Mouse (Mus musculus) CH12.LX (cell line): ENCODE results near the gene 1700123O20Rik.
A peak's percentile ranks its signal among the peaks of the same experiment; 100 is the strongest.

Experiments
- CTCF ChIP-seq, 2 experiments: IDR thresholded peaks in 1 of 2; conservative IDR thresholded peaks in 1 of 2; 2 replicates each; pipeline ENCODE4 v1.5.1; 2011 to 2012; ENCODE audit warnings: low read depth in 2 of 2, low read length in 2 of 2, improper control_type of control experiment in 1 of 2, inconsistent platforms in 1 of 2, mild to moderate bottlenecking in 1 of 2, moderate library complexity in 1 of 2
- E2F4 ChIP-seq: IDR thresholded peaks from 2 replicates; pipeline ENCODE4 v1.6.1; 2011; ENCODE audit warnings: low read depth, low read length, improper control_type of control experiment; ENCODE audit not compliant: insufficient replicate concordance
- ELF1 ChIP-seq: IDR thresholded peaks from 2 replicates; pipeline ENCODE4 v1.6.1; 2014; ENCODE audit warnings: low read depth, mild to moderate bottlenecking, inconsistent platforms, low read length, improper control_type of control experiment
- EP300 ChIP-seq: IDR thresholded peaks from 2 replicates; pipeline ENCODE4 v1.6.1; 2011; ENCODE audit warnings: low read length, improper control_type of control experiment
- GABPA ChIP-seq: IDR thresholded peaks from 2 replicates; pipeline ENCODE4 v1.6.1; 2012; ENCODE audit warnings: low read depth, low read length, improper control_type of control experiment, inconsistent platforms; ENCODE audit not compliant: insufficient replicate concordance
- MXI1 ChIP-seq: IDR thresholded peaks from 2 replicates; pipeline ENCODE4 v1.6.1; 2011; ENCODE audit warnings: mild to moderate bottlenecking, low read depth, low read length, improper control_type of control experiment
- MYC ChIP-seq: IDR thresholded peaks from 2 replicates; pipeline ENCODE4 v1.6.1; 2011; ENCODE audit warnings: low read depth, mild to moderate bottlenecking, improper control_type of control experiment, low read length
- POLR2A ChIP-seq: IDR thresholded peaks from 2 replicates; pipeline ENCODE4 v1.6.1; 2011; ENCODE audit warnings: low read depth, mild to moderate bottlenecking, improper control_type of control experiment, low read length
- RAD21 ChIP-seq: IDR thresholded peaks from 2 replicates; pipeline ENCODE4 v1.6.1; 2011; ENCODE audit warnings: low read depth, mild to moderate bottlenecking, low read length, improper control_type of control experiment, moderate library complexity
- RCOR1 ChIP-seq: conservative IDR thresholded peaks from 2 replicates; pipeline ENCODE4 v1.6.1; 2012; ENCODE audit warnings: low read depth, mild to moderate bottlenecking, inconsistent platforms, low read length, improper control_type of control experiment
- USF1 ChIP-seq: IDR thresholded peaks from 2 replicates; pipeline ENCODE4 v1.6.1; 2014; ENCODE audit warnings: low read depth, mild to moderate bottlenecking, inconsistent platforms, low read length, improper control_type of control experiment
- ZC3H11A ChIP-seq: IDR thresholded peaks from 2 replicates; pipeline ENCODE4 v1.6.1; 2012; ENCODE audit warnings: low read depth, mild to moderate bottlenecking, inconsistent platforms, low read length, improper control_type of control experiment
- ZKSCAN1 ChIP-seq: IDR thresholded peaks from 2 replicates; pipeline ENCODE4 v1.6.1; 2012; ENCODE audit warnings: low read depth, inconsistent platforms, low read length, improper control_type of control experiment, borderline replicate concordance

DNA sequence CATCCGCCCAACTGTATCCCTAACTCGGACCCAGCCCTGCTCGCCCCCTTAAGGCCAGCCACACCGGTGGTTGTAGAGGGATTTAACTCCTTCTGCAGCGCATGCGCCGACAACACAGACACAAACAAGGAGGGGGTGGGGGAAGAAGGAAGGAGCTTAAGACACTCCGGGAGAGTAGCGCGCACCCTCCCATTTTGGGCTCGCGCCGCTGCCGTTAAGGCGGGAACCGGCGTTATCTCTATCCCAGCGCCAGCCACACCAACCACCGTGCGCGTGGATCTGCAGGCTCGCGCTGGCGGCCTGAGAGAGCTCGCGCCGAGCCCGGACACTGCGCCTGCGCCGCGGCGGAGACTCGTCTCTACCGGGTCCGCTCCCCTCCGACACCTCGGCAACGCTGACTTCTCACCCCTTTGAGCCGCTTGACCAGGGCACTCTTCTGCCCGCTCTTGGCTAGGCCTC lies at the start of gene 1700123O20Rik:
- peak; percentile 54; the same call in 1 of the 2 replicates for TF ChIP-seq MXI1
- no peak for TF ChIP-seq ZC3H11A
- peak; percentile 80 for TF ChIP-seq POLR2A
- TF ChIP-seq MYC: no peak
- no peak for TF ChIP-seq USF1
- TF ChIP-seq ELF1: peak; percentile 70
- no peak for TF ChIP-seq GABPA
- peak in 1 of 2 experiments; percentile 35; a peak in 2 of 4 replicates for TF ChIP-seq CTCF (conservative IDR thresholded peaks at IDR 0.05 in 1 of 2, IDR thresholded peaks at IDR 0.05 in 1 of 2; ENCODE audit: low read depth in 2 of 2, low read length in 2 of 2)
- no peak for TF ChIP-seq RCOR1
- TF ChIP-seq RAD21: no peak
- TF ChIP-seq EP300: no peak
- TF ChIP-seq E2F4: no peak
- no peak for TF ChIP-seq ZKSCAN1
